Mouse (Mus musculus) spleen, postnatal 14 days (tissue): ENCODE data around the gene Kctd11.
"Not testable (repeated sequence)": the region's sequence is repeated elsewhere in the genome, so short reads cannot be mapped to it uniquely, and the experiment has no call there.

Experiments
- DNase-seq, 2 experiments: peaks; one replicate each; pipeline ENCODE4 v3.0.0; 2021 to 2022; ENCODE audit warnings: low spot score in 2 of 2

Kctd11 gene

GRCm38 (mm10) chr11:69881787-69882670 lies 823 bp upstream of the Kctd11 start:
- DNase-seq: no peak

- DNase-seq: peak; percentile 53 to 69
Measured at GRCm38 (mm10) chr11:69880506-69880852, 727 bp downstream of the Kctd11 start.

- DNase-seq: no peak
Measured at GRCm38 (mm10) chr11:69879711-69880110, 1.5 kb downstream of the Kctd11 start.

GRCm38 (mm10) chr11:69878952-69879351 lies 2.3 kb downstream of the Kctd11 start:
- DNase-seq: no peak

- no peak for DNase-seq
Measured at GRCm38 (mm10) chr11:69878399-69878798, 2.8 kb downstream of the Kctd11 start.

- DNase-seq: no peak
Measured at GRCm38 (mm10) chr11:69877878-69878277, 3.3 kb downstream of the Kctd11 start, which contains the start of gene Tmem95. Gene Tmem95 (minus strand): TSS chr11:69878018.

GRCm38 (mm10) chr11:69876867-69877266 lies 4.3 kb downstream of the Kctd11 start:
- DNase-seq: peak; percentile 79 to 89

- no peak for DNase-seq
Measured at GRCm38 (mm10) chr11:69876186-69876585, 5.0 kb downstream of the Kctd11 start.

- no peak for DNase-seq
Measured at GRCm38 (mm10) chr11:69872451-69872850, 8.8 kb downstream of the Kctd11 start.

- DNase-seq: no peak
Measured at GRCm38 (mm10) chr11:69871822-69872221, 9.4 kb downstream of the Kctd11 start.

GRCm38 (mm10) chr11:69870289-69871069 lies 10.7 kb downstream of the Kctd11 start:
- no peak for DNase-seq

- no peak for DNase-seq
Measured at GRCm38 (mm10) chr11:69867335-69867734, 13.9 kb downstream of the Kctd11 start.

GRCm38 (mm10) chr11:69865561-69865960 lies 15.6 kb downstream of the Kctd11 start:
- DNase-seq: no peak

- no peak for DNase-seq
Measured at GRCm38 (mm10) chr11:69864138-69864860, 16.9 kb downstream of the Kctd11 start.

- not testable (repeated sequence) for DNase-seq
Measured at GRCm38 (mm10) chr11:69863729-69864128, 17.5 kb downstream of the Kctd11 start.

- DNase-seq: no peak
Measured at GRCm38 (mm10) chr11:69858113-69858998, 22.9 kb downstream of the Kctd11 start, which contains the start of gene Tnk1. Gene Tnk1 (minus strand): TSS chr11:69858730.

GRCm38 (mm10) chr11:69855347-69855746 lies 25.9 kb downstream of the Kctd11 start:
- DNase-seq: peak; percentile 63 to 73

- no peak for DNase-seq
Measured at GRCm38 (mm10) chr11:69854680-69855079, 26.5 kb downstream of the Kctd11 start.

GRCm38 (mm10) chr11:69853994-69854393 lies 27.2 kb downstream of the Kctd11 start:
- peak; percentile 69 to 74 for DNase-seq

GRCm38 (mm10) chr11:69850754-69851153 lies 30.5 kb downstream of the Kctd11 start:
- DNase-seq: no peak

- no peak for DNase-seq
Measured at GRCm38 (mm10) chr11:69849884-69850283, 31.3 kb downstream of the Kctd11 start.
